Mouse (Mus musculus) cerebellum, adult 8-10 months (tissue): Measurements from ENCODE around the gene Rnf183.

Experiments
- DNase-seq: peaks from one replicate; pipeline ENCODE4 v3.0.0; 2022

Rnf183 gene

GRCm38 (mm10) chr4:62429616-62430015, 5.4 kb downstream of the Rnf183 start:
- DNase-seq = no peak

GRCm38 (mm10) chr4:62427978-62428758, 6.9 kb downstream of the Rnf183 start:
- DNase-seq = no peak

GRCm38 (mm10) chr4:62425891-62426290, 9.2 kb downstream of the Rnf183 start:
- DNase-seq = no peak

- peak; percentile 50 for DNase-seq
Observed at GRCm38 (mm10) chr4:62419091-62419490, 16.0 kb downstream of the Rnf183 start.

GRCm38 (mm10) chr4:62418448-62418847, 16.6 kb downstream of the Rnf183 start:
- no peak for DNase-seq

GRCm38 (mm10) chr4:62411606-62412005, 23.4 kb downstream of the Rnf183 start:
- no peak for DNase-seq

- DNase-seq = no peak
Observed at GRCm38 (mm10) chr4:62410325-62410724, 24.7 kb downstream of the Rnf183 start.

GRCm38 (mm10) chr4:62409615-62410014, 25.4 kb downstream of the Rnf183 start:
- DNase-seq = no peak

- DNase-seq = peak; percentile 97
Observed at GRCm38 (mm10) chr4:62408601-62409282, 26.3 kb downstream of the Rnf183 start, which contains the start of the genes Cdc26 and Prpf4. TSS of gene Cdc26 (minus strand) at chr4:62408642. TSS of gene Prpf4 (plus strand) at chr4:62408797.

GRCm38 (mm10) chr4:62407730-62408582, 27.1 kb downstream of the Rnf183 start:
- peak; percentile 47 for DNase-seq

- no peak for DNase-seq
Observed at GRCm38 (mm10) chr4:62406133-62406532, 28.9 kb downstream of the Rnf183 start.

- DNase-seq = no peak
Observed at GRCm38 (mm10) chr4:62398956-62399355, 36.1 kb downstream of the Rnf183 start.

- no peak for DNase-seq
Observed at GRCm38 (mm10) chr4:62397616-62398365, 37.3 kb downstream of the Rnf183 start.

- DNase-seq = no peak
Observed at GRCm38 (mm10) chr4:62395806-62396205, 39.2 kb downstream of the Rnf183 start.

GRCm38 (mm10) chr4:62393459-62393858, 41.6 kb downstream of the Rnf183 start:
- DNase-seq = no peak

- no peak for DNase-seq
Observed at GRCm38 (mm10) chr4:62391892-62392291, 43.2 kb downstream of the Rnf183 start.

- no peak for DNase-seq
Observed at GRCm38 (mm10) chr4:62389592-62390512, 45.2 kb downstream of the Rnf183 start.

- DNase-seq = no peak
Observed at GRCm38 (mm10) chr4:62385439-62385838, 49.6 kb downstream of the Rnf183 start.

- no peak for DNase-seq
Observed at GRCm38 (mm10) chr4:62384159-62384558, 50.9 kb downstream of the Rnf183 start.

GRCm38 (mm10) chr4:62383752-62384151, 51.3 kb downstream of the Rnf183 start:
- no peak for DNase-seq

- DNase-seq = no peak
Observed at GRCm38 (mm10) chr4:62383207-62383606, 51.8 kb downstream of the Rnf183 start.
